Mouse (Mus musculus): ENCODE data around the gene Nav2. TPM values are rescaled to one million over a fixed set of nuclear protein-coding genes. Genes with fewer than 3 reads are reported as not detected.

Gene Nav2
- 12.2 and 12.4 TPM in 2 replicates for polyA plus RNA-seq (2016; fragmentation: Nextera tagmentation; extraction: Ambion mirVana)

DNA sequence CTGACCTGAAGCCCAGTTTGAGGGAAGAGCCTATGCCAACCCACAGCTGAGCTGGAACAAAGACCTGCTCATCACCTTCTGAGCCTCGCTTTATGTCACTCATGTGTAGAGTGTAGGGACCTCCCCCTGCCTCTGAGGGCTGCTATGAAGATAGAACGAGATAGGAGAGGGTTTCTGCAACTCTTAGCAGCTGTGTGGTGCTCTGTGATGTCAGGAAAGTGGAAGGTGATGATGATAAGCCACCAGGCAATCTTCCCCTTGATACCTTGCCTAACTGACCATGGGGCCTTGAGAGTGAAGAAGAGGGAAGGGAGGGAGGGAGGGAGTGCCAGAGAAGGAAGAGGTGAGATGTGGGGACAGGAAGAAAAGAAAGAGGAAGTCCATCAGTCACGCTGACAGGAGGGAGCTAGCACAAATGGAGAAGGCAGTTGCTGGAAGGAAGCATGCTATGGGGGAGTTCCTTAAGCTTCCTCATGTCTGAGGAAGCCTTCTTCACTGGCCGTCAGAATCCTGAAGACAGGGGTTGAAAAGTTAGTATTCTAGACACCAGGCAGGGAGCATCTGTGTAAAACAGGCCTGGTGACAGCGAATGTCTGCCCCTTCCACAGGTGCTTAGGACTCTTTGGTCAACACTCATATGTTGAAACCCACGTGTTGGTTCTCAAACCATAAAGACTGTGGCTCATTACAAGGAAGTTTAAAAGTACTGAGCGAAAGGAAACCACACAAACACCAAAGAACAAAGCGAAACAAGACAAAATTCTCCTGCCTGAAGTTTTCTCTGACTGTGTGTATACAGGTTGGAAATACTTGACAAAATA, at the start of gene Nav2:
TSS of gene Nav2 (plus strand) at position 196 of the 821 bp plus-strand sequence.
- no peaks in the 10 kb centered on the region for H3K4me1 ChIP-seq (replicated peaks)
- H3K27ac ChIP-seq = no peak within 1 kb of the TSS
- no peak for ATAC-seq (ENCODE audit: insufficient number of reproducible peaks, insufficient read depth, low FRiP score, low TSS enrichment, low read depth)
- 68% methylated on average over 8 of the region's 8 CpGs for WGBS
- H3K4me2 ChIP-seq = no peak within 1 kb of the TSS
- no peak within 1 kb of the TSS for H3K4me3 ChIP-seq (replicated peaks)
- no peaks in the 10 kb centered on the region for H3K36me3 ChIP-seq
- no peak within 1 kb of the TSS for H3K9ac ChIP-seq (replicated peaks)
- no peaks in the 10 kb centered on the region for H3K9me3 ChIP-seq
- H3K27me3 ChIP-seq = no peaks in the 10 kb centered on the region

DNA sequence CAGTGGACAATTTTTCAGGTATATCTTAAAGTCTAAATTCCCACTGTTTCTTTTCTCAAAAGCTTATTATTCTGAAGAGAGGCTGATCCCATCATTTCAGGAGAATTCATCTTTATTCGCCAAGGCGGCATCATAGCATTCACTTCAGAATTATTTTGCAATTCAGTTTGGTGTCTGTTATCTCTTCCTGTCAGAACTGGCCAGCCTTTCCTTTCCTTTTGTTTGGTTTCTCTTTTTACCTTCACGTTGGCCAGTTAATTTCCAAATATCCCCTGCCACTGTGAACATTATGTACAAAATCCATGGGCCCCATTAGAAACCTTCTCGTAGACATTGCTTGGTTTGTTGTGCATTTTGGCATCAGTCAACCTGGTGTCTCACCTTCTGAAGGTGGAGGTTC, 49.2 kb upstream of the Nav2 start:
- Histone ChIP-seq H3K4me2 (no peak overlapping the region), H3K4me1 (replicated peaks) (no peaks in the 10 kb centered on the region), H3K27ac (no peak overlapping the region), H3K4me3 (replicated peaks) (no peak overlapping the region), H3K9ac (replicated peaks) (no peak overlapping the region), H3K9me3 (no peaks in the 10 kb centered on the region), H3K36me3 (no peaks in the 10 kb centered on the region), H3K27me3 (no peaks in the 10 kb centered on the region)
- no peak for ATAC-seq (ENCODE audit: insufficient number of reproducible peaks, insufficient read depth, low FRiP score, low TSS enrichment, low read depth)
- WGBS = 91% methylated on average over 4 of the region's 4 CpGs

DNA sequence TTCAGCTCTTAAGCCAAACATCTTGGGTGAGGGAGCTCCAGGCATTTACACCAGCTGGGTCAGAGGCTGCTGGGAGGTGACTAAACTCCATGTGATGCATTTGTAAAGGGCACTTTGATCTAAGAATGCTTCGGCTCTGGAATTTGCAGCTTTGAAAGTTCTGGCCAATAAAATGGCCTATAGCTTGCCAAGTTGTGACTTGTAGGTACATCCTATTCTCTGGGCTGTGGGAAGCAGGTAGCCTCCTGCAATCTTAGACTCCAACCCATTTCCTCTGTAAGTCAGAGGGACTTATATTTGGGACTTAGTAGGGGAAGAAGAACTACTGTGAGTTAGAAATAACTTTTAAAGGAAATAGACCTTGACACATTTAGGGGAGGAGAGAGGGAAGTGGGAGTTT, 47.6 kb upstream of the Nav2 start:
- Histone ChIP-seq H3K4me1 (replicated peaks) (no peaks in the 10 kb centered on the region), H3K27me3 (no peaks in the 10 kb centered on the region), H3K36me3 (peaks cover 9% of the 10 kb centered on the region), H3K9ac (replicated peaks) (no peak overlapping the region), H3K9me3 (no peaks in the 10 kb centered on the region), H3K4me3 (replicated peaks) (no peak overlapping the region), H3K4me2 (no peak overlapping the region), H3K27ac (no peak overlapping the region)
- no peak for ATAC-seq (ENCODE audit: insufficient number of reproducible peaks, insufficient read depth, low FRiP score, low TSS enrichment, low read depth)
- WGBS = 7% methylated on average over 1 of the region's 1 CpGs

DNA sequence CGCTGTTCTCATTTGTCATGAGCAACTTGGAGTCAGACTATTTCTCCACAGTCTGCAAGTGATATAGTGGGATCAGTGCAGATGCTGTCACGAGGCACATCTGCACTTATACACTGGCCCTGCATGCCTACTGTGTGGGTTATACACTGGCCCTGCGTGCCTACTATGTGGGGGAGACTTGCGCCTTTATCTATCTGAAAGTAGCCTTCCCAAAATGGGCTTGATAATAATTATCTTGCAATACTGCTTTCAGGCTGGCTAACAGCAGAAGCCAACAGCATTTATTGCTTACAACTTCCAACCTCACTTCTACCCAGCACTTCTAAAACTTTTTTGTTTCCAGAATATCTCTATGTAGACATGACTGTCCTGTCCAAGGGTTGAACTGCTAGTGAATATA, 46.7 kb upstream of the Nav2 start:
- no peak for ATAC-seq (ENCODE audit: insufficient number of reproducible peaks, insufficient read depth, low FRiP score, low TSS enrichment, low read depth)

DNA sequence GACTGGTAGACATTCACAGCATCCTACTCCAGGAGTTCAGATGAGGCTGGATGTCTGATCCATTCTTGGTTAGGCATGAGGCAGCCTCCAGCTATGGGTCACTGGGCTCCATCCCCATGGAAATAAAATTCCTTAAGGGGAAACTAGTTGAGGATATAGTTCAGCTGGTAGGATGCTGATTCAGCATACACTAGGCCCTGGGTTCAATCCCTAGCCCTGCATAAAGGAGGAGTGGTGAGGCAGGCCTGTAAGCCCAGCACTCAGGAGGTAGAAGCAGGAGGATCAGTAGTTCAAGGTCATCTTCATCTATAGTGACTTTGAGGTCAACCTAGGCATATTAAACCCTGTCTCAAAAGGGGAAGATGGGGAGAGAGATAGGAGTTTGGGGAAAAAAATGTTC, 44.3 kb upstream of the Nav2 start:
- no peak overlapping the region for H3K27ac ChIP-seq
- no peaks in the 10 kb centered on the region for H3K27me3 ChIP-seq
- H3K4me3 ChIP-seq (replicated peaks) = no peak overlapping the region
- ATAC-seq (ENCODE audit: insufficient number of reproducible peaks, insufficient read depth, low FRiP score, low TSS enrichment, low read depth) = no peak
- peaks cover 42% of the 10 kb centered on the region for H3K36me3 ChIP-seq
- H3K4me1 ChIP-seq (replicated peaks) = no peaks in the 10 kb centered on the region
- H3K9ac ChIP-seq (replicated peaks) = no peak overlapping the region
- no peak overlapping the region for H3K4me2 ChIP-seq
- no peaks in the 10 kb centered on the region for H3K9me3 ChIP-seq

More for the DNA sequence above, 46.7 kb upstream of the Nav2 start:
- no peaks in the 10 kb centered on the region for H3K9me3 ChIP-seq
- no peak overlapping the region for H3K9ac ChIP-seq (replicated peaks)
- no peak overlapping the region for H3K27ac ChIP-seq
- H3K27me3 ChIP-seq = no peaks in the 10 kb centered on the region
- H3K36me3 ChIP-seq = peaks cover 18% of the 10 kb centered on the region
- WGBS = 94% methylated on average over 4 of the region's 4 CpGs
- H3K4me1 ChIP-seq (replicated peaks) = no peaks in the 10 kb centered on the region
- no peak overlapping the region for H3K4me2 ChIP-seq
- no peak overlapping the region for H3K4me3 ChIP-seq (replicated peaks)

DNA sequence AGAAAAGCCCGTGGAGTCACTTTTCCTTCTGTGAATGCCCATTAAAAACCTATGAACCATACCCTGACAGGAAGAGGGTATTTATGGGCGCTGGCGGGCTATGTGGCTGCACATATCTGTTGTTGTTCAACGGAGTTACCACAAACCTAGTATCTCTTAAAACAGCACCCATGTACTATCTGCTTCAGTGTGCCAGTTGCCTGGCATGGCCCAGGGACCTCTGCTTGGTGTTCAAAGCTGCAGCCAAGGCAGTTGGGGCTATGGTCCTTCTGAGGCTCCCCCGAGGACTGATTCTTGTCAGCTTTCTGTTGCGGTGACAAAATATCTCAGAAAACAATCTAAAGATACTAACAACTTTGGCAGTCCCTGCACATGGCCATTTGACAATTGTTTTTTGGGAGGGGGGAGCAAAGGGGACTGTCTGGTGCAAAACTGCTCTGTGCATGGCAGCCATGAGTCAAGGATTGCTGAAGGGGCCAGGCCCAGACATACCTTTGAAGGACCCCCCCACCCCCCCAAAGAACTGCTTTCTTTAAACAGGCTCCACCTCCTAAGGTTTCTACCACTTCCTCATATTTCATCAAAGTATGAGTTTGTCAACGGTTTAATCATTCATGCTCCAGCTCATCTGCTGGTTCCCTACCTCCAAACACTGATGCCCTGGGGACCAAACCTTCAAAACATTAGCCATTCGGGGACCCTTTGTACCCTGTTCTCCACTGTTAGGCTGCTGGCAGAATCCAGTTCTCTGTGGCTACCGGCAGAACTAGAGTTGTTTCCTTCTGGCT, 43.7 kb upstream of the Nav2 start:
- H3K9ac ChIP-seq (replicated peaks) = no peak overlapping the region
- H3K4me1 ChIP-seq (replicated peaks) = no peaks in the 10 kb centered on the region
- no peak for ATAC-seq (ENCODE audit: insufficient number of reproducible peaks, insufficient read depth, low FRiP score, low TSS enrichment, low read depth)
- H3K9me3 ChIP-seq = no peaks in the 10 kb centered on the region
- no peak overlapping the region for H3K4me3 ChIP-seq (replicated peaks)
- H3K27me3 ChIP-seq = no peaks in the 10 kb centered on the region
- H3K27ac ChIP-seq = no peak overlapping the region
- H3K36me3 ChIP-seq = peaks cover 48% of the 10 kb centered on the region
- H3K4me2 ChIP-seq = no peak overlapping the region
- WGBS = 90% methylated on average over 9 of the region's 9 CpGs

DNA sequence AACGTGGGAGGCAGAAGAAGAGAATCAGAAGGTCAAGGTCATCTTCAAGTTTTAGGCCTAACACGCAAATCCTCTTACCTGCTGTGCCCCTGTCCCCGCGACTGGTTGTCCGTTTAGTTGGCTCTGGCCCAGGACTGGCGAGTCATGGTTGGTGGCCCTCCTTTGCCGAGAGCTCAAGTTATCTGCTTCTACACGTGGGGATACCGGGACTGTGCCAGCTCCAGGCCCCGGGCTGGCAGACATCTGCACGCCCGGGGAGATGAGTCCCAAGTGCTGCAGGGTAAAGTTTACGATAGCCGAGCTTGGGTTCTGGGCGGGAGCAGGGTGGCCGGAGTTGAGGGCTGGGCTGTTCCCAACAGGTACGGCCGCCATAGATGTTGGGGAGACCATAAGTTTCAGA, 40.9 kb upstream of the Nav2 start:
- Histone ChIP-seq H3K4me1 (replicated peaks) (no peaks in the 10 kb centered on the region), H3K27ac (no peak overlapping the region), H3K4me2 (no peak overlapping the region), H3K36me3 (peaks cover 75% of the 10 kb centered on the region), H3K4me3 (replicated peaks) (no peak overlapping the region), H3K9me3 (no peaks in the 10 kb centered on the region), H3K27me3 (no peaks in the 10 kb centered on the region), H3K9ac (replicated peaks) (no peak overlapping the region)
- 96% methylated on average over 18 of the region's 18 CpGs for WGBS
- no peak for ATAC-seq (ENCODE audit: insufficient number of reproducible peaks, insufficient read depth, low FRiP score, low TSS enrichment, low read depth)

DNA sequence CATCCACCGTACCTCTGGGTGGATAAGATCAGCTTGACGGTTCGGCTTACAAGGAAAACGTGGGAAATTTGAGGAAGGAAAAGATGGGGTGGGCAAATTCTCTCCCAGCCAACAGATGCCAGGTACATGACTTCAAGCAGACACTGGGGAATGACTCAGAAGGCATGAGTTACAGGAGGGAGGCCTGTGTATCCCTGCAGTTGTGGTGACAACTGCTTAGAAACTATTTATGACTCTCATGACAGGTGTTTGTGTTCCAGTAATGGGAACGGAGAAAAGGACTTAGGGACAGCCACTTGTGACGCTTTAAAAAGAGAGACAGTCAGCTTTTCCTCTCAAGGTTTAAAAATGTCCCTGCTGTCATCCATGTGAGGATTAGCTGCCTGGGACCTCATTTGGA, 38.4 kb upstream of the Nav2 start:
- H3K27me3 ChIP-seq = no peaks in the 10 kb centered on the region
- 84% methylated on average over 6 of the region's 6 CpGs for WGBS
- H3K4me2 ChIP-seq = no peak overlapping the region
- no peak overlapping the region for H3K9ac ChIP-seq (replicated peaks)
- no peaks in the 10 kb centered on the region for H3K4me1 ChIP-seq (replicated peaks)
- no peak overlapping the region for H3K4me3 ChIP-seq (replicated peaks)
- no peak for ATAC-seq (ENCODE audit: insufficient number of reproducible peaks, insufficient read depth, low FRiP score, low TSS enrichment, low read depth)
- peaks cover 99% of the 10 kb centered on the region for H3K36me3 ChIP-seq
- no peaks in the 10 kb centered on the region for H3K9me3 ChIP-seq
- H3K27ac ChIP-seq = no peak overlapping the region

DNA sequence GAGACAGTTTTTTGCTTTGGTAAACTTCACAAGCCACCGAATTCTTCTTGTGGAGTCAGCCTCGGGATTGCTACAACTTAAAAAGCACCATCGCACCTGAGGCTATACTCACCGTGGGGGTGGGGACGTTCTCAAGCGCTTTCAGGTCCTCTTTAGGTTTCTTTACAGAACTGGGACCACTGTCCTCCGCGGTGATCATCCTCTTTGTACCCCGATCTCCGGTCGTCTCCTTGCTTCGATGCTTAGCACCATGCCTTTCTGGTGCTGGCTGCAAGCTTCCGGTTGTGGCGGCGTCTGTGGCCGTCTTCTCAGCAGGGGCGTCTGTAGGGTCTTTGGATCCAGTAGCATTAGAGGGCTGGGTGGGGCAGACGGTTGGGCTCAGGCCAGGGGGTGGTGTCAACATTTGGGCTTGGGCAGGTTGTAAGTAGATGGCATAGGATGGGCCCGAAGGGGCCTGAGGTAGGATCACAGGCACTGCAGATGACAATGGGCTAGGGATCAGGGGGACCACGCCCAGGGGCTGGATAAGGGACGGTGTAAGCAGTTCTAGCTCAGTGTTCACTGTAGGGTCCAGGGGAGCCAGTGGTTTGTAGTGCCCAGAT, 37.8 kb upstream of the Nav2 start:
- WGBS = 92% methylated on average over 21 of the region's 21 CpGs

DNA sequence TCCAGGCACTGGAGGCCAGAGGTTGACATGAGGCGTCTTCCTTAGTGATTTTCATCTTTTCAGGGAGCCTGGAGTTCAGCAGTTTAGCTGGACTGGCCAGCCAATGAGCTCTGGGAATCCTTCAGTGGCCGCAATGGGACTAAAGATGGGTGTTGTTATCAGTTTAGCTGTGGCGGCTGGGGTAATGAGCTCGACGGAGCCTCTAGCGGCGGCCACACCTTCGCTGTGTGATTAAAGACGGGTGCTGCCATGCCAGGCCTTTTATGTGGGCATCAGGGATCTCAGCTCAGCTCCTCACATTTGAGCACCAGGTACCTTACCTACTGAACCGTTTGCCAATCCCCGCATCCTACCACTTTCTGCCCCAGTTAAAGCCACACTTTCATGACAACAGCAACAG, 37.2 kb upstream of the Nav2 start:
- H3K9me3 ChIP-seq = no peaks in the 10 kb centered on the region
- H3K9ac ChIP-seq (replicated peaks) = no peak overlapping the region
- ATAC-seq (ENCODE audit: insufficient number of reproducible peaks, insufficient read depth, low FRiP score, low TSS enrichment, low read depth) = no peak
- H3K4me3 ChIP-seq (replicated peaks) = no peak overlapping the region
- H3K4me1 ChIP-seq (replicated peaks) = no peaks in the 10 kb centered on the region
- no peak overlapping the region for H3K27ac ChIP-seq
- H3K27me3 ChIP-seq = no peaks in the 10 kb centered on the region
- H3K4me2 ChIP-seq = no peak overlapping the region
- H3K36me3 ChIP-seq = peaks cover 98% of the 10 kb centered on the region
- WGBS = 90% methylated on average over 11 of the region's 11 CpGs

More for the DNA sequence above, 37.8 kb upstream of the Nav2 start:
- no peak overlapping the region for H3K4me3 ChIP-seq (replicated peaks)
- H3K4me1 ChIP-seq (replicated peaks) = no peaks in the 10 kb centered on the region
- H3K36me3 ChIP-seq = peaks cover 99% of the 10 kb centered on the region
- ATAC-seq (ENCODE audit: insufficient number of reproducible peaks, insufficient read depth, low FRiP score, low TSS enrichment, low read depth) = no peak
- no peak overlapping the region for H3K27ac ChIP-seq
- H3K27me3 ChIP-seq = no peaks in the 10 kb centered on the region
- H3K9me3 ChIP-seq = no peaks in the 10 kb centered on the region
- no peak overlapping the region for H3K9ac ChIP-seq (replicated peaks)
- H3K4me2 ChIP-seq = no peak overlapping the region

DNA sequence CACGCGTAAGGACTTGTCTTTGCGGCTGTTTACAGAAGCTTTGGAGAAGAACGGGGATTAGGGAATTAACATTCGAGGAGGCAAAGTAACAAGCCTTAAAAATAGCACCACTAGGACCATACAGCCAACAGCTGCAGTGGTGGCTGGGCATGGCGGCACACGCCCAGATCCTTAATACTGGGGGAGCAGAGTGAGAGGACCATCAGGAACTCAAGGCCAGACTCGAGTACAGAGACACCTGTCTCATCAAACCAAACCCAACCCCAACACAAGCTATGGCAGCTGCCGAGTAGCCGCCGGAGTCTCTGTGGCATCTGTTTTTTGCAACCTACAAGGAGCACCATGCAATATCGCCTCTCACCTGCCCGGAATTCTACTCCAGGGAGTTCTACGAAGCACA, 33.4 kb upstream of the Nav2 start:
- no peak for ATAC-seq (ENCODE audit: insufficient number of reproducible peaks, insufficient read depth, low FRiP score, low TSS enrichment, low read depth)
- peaks cover 76% of the 10 kb centered on the region for H3K36me3 ChIP-seq

More for the DNA sequence above, 33.4 kb upstream of the Nav2 start:
- no peak overlapping the region for H3K9ac ChIP-seq (replicated peaks)
- no peak overlapping the region for H3K4me3 ChIP-seq (replicated peaks)
- H3K27ac ChIP-seq = no peak overlapping the region
- H3K9me3 ChIP-seq = no peaks in the 10 kb centered on the region
- 89% methylated on average over 14 of the region's 14 CpGs for WGBS
- no peaks in the 10 kb centered on the region for H3K27me3 ChIP-seq
- H3K4me1 ChIP-seq (replicated peaks) = peaks cover 19% of the 10 kb centered on the region
- H3K4me2 ChIP-seq = no peak overlapping the region

Data from limb, embryonic 12.5 days (tissue).